Mouse (Mus musculus) liver, adult 2 months (tissue): ENCODE measurements around the gene Fam178b.

ENCODE experiments used
- CTCF ChIP-seq: fragments of 200-500 bp; IDR thresholded peaks from 2 replicates; pipeline ENCODE4 v1.5.1; 2011; ENCODE audit warnings: low read depth, low read length, control low read depth
- POLR2A ChIP-seq: fragments of 200-500 bp; IDR thresholded peaks from 2 replicates; pipeline ENCODE4 v1.6.1; 2011; ENCODE audit warnings: low read length, control low read depth; ENCODE audit not compliant: insufficient read depth; ENCODE audit errors: extremely low read depth

GRCm38 (mm10) chr1:36519626-36520025, 163.4 kb downstream of the Fam178b start:
- TF ChIP-seq CTCF (no peak), POLR2A (no peak)
